Mouse (Mus musculus) heart, postnatal 36 days (tissue): ENCODE measurements at regions not wholly inside any gene's neighbourhood (a gene's known extent, or its start where the extent isn't known, plus 50 kb on each side); places are given as distances from the start of the nearest gene placed in this dataset.

Experiments used
- DNase-seq, 2 experiments: peaks; one replicate each; pipeline ENCODE4 v3.0.0; 2021 to 2022
- intact Hi-C: fragments of 180-260 bp; cut with DNase I; formaldehyde crosslinking; loops from one replicate; pipeline ENCODE4 v1.15.1; 2025

- no peak for DNase-seq
- intact Hi-C loops, result no loop called here
These were observed 51.3 kb upstream of the Ier5l start for GRCm38 (mm10) chr2:30525295-30525694.

- intact Hi-C loops, result no loop called here
These were observed 51.8 kb upstream of the Ier5l start for GRCm38 (mm10) chr2:30525831-30526230.

GRCm38 (mm10) chr2:30527495-30527894, 53.5 kb upstream of the Ier5l start:
- intact Hi-C loops, result no loop called here
- no peak for DNase-seq

More at GRCm38 (mm10) chr2:30525831-30526230, 51.8 kb upstream of the Ier5l start:
- no peak for DNase-seq

GRCm38 (mm10) chr2:30532948-30533347, 58.9 kb upstream of the Ier5l start:
- no peak for DNase-seq
- intact Hi-C loops, result no loop called here

GRCm38 (mm10) chr2:30533367-30533766, 59.3 kb upstream of the Ier5l start:
- no peak for DNase-seq
- intact Hi-C loops, result no loop called here

- DNase-seq, result no peak
- intact Hi-C loops, result no loop called here
These were observed 60.4 kb upstream of the Cstad start for GRCm38 (mm10) chr2:30534485-30534884.

GRCm38 (mm10) chr2:30539305-30539704, 55.5 kb upstream of the Cstad start:
- no peak for DNase-seq
- intact Hi-C loops, result no loop called here

- no peak for DNase-seq
- intact Hi-C loops, result no loop called here
These were observed 53.3 kb upstream of the Cstad start for GRCm38 (mm10) chr2:30541541-30541940.

- intact Hi-C loops, result loop anchor here (2.0 kb wide), 1 partner anchor 68 kb away; no protein-coding TSS in a partner anchor
- peak; percentile 82 to 86 for DNase-seq
These were observed 49.9 kb upstream of the Cstad start for GRCm38 (mm10) chr2:30544782-30545435.
